Mouse (Mus musculus): ENCODE data around the gene Tmem97. TPM values are rescaled to one million over a fixed set of nuclear protein-coding genes. Genes with fewer than 3 reads are reported as not detected.

The Tmem97 gene
- 17.2 TPM for polyA plus RNA-seq (2017; shearing (Covaris generic))

DNA sequence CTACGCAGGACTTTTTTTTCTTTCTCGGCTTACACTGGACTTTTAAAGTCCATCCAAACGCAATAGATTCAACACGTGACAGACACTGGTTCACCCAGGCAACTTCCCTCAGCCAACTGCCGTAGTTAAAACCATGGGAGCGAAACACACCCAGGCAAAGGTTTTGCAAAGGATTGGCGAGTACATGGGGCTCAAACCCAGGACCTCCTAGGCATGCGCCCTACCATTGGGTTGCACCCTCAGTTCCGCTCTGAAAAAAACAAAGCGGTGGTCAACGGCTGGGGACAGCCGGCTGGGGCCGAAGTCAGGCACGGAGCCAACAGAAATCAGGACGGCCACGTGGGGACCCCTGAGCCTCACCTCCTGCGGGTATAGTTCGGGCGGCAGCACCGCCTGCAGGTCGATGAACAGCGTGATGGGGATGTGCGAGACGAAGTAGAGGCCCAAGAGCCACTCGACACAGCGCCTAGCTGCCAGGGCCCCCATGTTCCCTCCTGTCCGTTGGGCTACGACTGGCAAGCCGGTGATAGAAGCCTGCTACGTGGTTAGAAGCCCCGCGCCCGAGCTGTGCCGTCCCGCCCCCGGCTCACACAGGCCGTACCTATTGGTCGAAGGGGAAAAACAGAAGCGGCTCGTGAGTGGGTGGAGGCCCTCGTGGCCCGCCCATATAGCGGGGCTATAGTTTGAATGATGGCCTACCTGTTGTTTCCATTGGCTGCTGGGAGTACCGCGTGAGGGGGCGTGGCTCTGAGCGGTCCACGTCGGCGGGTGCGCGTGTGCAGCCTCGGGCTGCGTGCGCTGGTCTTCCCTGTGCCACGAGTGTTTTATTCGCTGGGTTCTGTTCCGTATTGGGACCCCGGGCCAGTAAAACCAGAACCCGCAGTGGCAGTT lies at the start of gene Tmem97:
Gene Tmem97, minus strand, starts transcription at position 610 of the 891 bp plus-strand sequence.

DNA sequence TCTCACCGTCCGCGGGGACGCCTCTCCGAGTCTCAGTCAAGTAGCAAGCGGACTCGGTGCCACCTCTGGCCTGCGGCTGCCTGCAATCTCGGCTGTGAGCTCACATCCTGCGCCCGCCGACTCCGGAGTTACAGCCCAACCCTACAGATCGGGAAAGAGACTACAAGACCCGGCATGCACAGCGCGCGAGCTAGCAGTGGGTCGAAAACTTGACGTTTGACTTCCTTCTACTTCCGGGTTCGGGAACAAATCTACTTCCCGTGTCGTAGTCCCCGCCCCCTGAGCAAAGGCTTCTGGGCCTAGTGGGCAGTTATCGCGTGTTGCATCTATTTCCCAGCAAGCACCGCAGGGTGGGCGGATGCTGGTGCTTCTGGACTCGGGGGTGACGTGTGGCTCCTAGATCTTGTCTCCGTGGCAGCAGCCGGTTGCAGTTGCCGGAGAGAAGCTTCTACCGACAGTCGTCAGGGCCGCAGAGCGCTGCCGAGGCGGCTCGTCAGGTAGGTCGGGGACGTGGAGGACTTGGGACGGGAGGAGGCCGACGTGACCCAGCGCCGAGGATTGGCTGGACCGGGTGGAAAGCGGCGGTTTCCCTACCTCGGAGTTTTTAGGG lies 14.4 kb downstream of the Tmem97 start, which contains the start of the genes Tnfaip1 and Ift20:
Gene Tnfaip1, minus strand, starts transcription at position 253 of the 610 bp plus-strand sequence.
Gene Ift20, plus strand, starts transcription at position 282 of the 610 bp plus-strand sequence.

DNA sequence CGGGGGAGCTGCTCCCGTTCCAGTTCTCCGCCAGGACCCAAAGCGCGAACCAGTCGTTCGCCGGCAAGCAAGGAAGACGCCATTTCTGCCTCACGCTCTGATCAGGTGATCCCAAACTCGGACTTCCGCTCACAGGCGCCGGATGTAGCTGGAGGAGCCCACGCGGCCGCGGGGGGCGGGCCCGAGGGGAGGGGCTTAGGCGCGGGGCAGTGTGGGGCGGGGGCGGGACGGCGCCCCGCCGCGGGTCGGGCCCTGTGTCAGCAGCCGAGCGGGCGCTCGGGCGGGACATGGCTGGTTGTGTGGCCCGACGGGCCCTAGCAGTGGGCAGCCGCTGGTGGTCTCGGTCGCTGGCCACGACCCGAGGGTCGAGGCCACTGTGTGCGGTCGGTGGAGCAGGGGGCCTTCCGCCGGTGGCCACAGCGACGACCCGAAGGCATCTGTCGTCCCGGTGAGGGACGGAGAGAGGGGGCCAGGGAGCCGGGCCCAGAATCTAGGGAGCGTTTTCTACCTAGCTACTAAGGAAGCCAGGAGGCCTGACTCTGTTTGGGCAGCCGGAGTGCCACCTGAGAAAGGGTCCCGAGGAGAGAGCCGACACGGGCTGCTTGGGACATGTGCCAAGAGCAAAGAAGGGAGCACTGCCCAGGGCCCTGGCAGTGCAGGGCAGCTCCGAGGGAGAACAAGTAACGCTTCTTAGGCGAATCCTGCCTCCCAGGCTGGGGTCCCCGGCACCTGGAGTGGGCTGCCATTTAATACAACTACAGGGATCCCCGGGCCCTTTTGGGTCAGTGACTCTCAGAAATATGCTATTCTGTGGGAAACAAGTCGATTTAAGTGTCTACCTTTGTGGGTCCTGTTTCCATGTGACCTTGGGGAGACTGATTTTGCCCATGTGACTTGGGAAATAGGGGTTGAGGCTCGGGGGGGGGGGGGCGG lies 38.3 kb downstream of the Tmem97 start, which contains the start of the genes Tmem199 and Poldip2:
Gene Tmem199, minus strand, starts transcription at position 148 of the 933 bp plus-strand sequence.
Gene Poldip2, plus strand, starts transcription at position 169 of the 933 bp plus-strand sequence.

DNA sequence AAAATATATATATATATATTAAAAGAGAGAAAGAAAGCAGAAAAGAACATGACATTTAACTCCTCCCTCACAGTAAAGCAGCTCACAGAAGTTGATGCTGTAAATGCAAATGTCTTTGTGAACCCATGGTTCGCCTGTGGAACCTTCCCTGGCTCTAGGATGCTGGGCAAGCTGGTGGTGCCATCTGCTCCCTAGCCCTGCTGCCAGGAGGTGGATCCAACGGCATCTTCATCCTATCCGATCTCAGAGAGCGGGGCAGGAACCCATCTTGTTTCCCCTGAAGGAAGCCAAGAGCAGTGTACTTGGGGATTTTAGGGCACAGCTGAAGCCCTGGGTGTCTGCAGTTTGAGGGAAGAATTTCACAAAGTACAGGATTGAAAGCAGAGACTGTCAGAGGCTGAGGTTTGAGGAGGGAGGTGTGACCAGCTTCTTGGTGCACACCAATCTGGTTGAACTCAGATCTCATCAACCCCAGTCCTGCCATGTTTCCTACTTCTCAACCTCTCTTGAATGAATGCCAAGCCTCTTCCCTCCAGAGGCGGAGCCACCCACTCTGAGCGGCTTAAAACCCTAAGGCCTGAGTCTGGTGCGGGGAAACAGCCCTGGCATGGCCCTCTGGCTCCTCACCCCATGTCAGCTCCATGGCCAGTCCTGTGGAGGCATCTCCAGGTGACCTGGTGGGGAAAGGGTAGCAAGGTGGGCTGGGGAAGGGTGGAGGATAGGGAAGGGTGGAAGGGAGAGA lies 47.5 kb downstream of the Tmem97 start, which contains the start of gene Sebox:
Gene Sebox, plus strand, starts transcription at position 539 of the 742 bp plus-strand sequence.

DNA sequence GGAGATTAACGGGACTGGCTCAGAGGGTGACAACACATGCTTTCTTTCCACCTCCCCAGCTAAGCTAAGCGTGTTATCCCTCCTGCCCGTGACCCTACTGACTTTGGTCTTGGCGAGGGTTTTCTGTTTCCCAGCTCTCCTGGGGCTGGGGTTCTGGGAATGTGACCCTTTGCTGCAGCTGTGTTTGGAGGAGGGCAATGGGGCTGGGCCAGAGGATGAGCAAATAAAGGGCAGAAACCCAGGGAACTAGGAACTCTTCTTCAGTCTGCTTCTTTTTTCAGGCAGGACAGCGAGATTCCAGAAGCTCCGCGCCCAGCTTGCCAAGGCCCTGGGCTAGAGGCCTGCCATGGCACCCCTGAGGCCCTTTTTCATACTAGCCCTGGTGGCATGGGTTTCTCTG lies 51.6 kb downstream of the Tmem97 start, which contains the start of gene Vtn:
Gene Vtn, plus strand, starts transcription at position 88 of the 400 bp plus-strand sequence.

DNA sequence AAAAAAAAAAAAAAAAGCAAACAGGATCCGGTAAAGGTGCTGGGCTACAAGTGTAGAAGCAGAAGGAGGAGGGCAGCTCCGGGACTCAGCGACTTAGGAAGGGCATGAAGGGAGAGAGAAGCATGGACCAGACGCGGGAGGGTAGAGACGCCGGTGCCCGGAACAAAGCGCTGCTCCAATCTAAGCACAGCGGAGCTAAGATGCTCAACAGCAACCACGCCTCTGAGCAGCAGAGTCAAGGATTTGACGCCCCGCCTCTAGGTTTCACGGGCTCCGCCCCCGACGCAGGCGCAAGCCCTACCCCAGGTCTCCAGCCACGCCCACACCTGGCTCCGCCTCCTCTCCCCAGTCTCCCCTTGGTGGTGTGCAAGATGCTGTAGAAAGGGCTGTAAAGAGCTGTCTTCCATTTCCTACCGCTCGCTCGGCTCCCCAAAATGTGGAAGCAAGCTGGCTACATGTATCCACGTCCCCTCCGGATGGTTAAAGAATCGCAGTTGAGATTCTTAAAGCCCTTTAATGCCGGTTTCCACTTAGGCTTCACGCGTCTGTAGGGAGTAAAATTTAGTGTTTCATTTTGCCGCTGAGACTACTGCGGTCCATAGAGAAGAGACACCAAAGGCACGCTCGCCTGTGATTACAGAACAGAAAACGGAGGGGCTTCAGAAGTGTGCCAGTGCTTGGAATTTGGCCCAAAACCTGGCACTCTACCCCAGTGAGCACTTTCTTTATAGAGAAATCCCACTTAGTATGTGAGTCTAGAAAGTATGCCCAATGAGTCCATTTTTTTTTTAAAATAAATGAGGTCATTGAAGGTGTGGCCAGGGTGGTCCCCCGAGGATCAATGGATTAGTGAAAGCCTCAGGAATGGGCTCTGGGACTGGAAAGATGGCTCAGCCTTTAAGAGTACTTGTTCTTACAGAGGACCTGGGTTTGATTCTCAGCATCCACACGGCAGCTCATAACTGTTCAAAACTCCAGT lies 52.7 kb downstream of the Tmem97 start, which contains the start of gene Sarm1:
Gene Sarm1, minus strand, starts transcription at position 211 of the 979 bp plus-strand sequence.

Other genes with a start within 250 kb of the Tmem97 start
- 2.2 TPM for gene Spag5, start 249.2 kb downstream of the Tmem97 start, polyA plus RNA-seq (2017; shearing (Covaris generic))
- 14.5 TPM for gene Aldoc, start 227.8 kb downstream of the Tmem97 start, polyA plus RNA-seq (2017; shearing (Covaris generic))
- 136 TPM for gene Pigs, start 222.4 kb downstream of the Tmem97 start, polyA plus RNA-seq (2017; shearing (Covaris generic))
- gene Unc119, start 207.3 kb downstream of the Tmem97 start, polyA plus RNA-seq (2017; shearing (Covaris generic)) = 18.6 TPM
- not detected for gene Foxn1, start 164.2 kb downstream of the Tmem97 start, polyA plus RNA-seq (2017; shearing (Covaris generic))
- not detected for gene Slc13a2, start 128.6 kb downstream of the Tmem97 start, polyA plus RNA-seq (2017; shearing (Covaris generic))
- gene Slc46a1, start 85.1 kb downstream of the Tmem97 start, polyA plus RNA-seq (2017; shearing (Covaris generic)) = 1.8 TPM
- 0.77 TPM for gene Sarm1, start 53.0 kb downstream of the Tmem97 start, polyA plus RNA-seq (2017; shearing (Covaris generic))
- not detected for gene Vtn, start 51.7 kb downstream of the Tmem97 start, polyA plus RNA-seq (2017; shearing (Covaris generic))
- not detected for gene Sebox, start 47.3 kb downstream of the Tmem97 start, polyA plus RNA-seq (2017; shearing (Covaris generic))
- 55.4 TPM for gene Tmem199, start 38.6 kb downstream of the Tmem97 start, polyA plus RNA-seq (2017; shearing (Covaris generic))
- 26.9 TPM for gene Poldip2, start 38.6 kb downstream of the Tmem97 start, polyA plus RNA-seq (2017; shearing (Covaris generic))
- 23.0 TPM for gene Tnfaip1, start 14.4 kb downstream of the Tmem97 start, polyA plus RNA-seq (2017; shearing (Covaris generic))
- 130 TPM for gene Ift20, start 14.4 kb downstream of the Tmem97 start, polyA plus RNA-seq (2017; shearing (Covaris generic))
- gene Nlk, start 146.6 kb upstream of the Tmem97 start, polyA plus RNA-seq (2017; shearing (Covaris generic)) = 11.1 TPM
- gene Ccnq, start 201.0 kb upstream of the Tmem97 start, polyA plus RNA-seq (2017; shearing (Covaris generic)) = 39.2 TPM

All from CD4-positive, CD25-positive, alpha-beta regulatory T cell, adult 9 weeks (primary cell).